Mouse (Mus musculus): Measurements from ENCODE around the gene 2310007B03Rik.

GRCm38 (mm10) chr1:93132676-93133075 is 28.1 kb downstream of the 2310007B03Rik start:
- TF ChIP-seq CTCF (IDR thresholded peaks at IDR 0.05; ENCODE audit: borderline replicate concordance, extremely low read depth, insufficient read depth, insufficient read length) (no peak), POLR2A (IDR thresholded peaks at IDR 0.05; ENCODE audit: borderline replicate concordance, extremely low read depth, insufficient read depth, insufficient read length, poor library complexity, severe bottlenecking) (no peak)
